Mouse (Mus musculus) adrenal gland, postnatal 0 days (tissue): ENCODE measurements around the gene Tbc1d24. TPM values are rescaled to one million over a fixed set of nuclear protein-coding genes. Genes with fewer than 3 reads are reported as not detected.

Experiments used
- microRNA-seq: library from miRNA; unstranded; fragments of <30 nt; microRNA quantifications from one replicate; pipeline ENCODE4, GENCODE M21; 2016; ENCODE audit warnings: borderline replicate concordance; ENCODE audit not compliant: insufficient number of aligned reads
- polyA plus RNA-seq: library from polyadenylated mRNA; unstranded; fragments of >200 nt; fragmentation: Nextera tagmentation; extraction: Ambion mirVana; gene quantifications from 2 replicates; pipeline ENCODE4 v1.2.1, GENCODE M21; 2015

Tbc1d24 gene
- 2.0 and 2.5 TPM in 2 replicates for polyA plus RNA-seq

DNA sequence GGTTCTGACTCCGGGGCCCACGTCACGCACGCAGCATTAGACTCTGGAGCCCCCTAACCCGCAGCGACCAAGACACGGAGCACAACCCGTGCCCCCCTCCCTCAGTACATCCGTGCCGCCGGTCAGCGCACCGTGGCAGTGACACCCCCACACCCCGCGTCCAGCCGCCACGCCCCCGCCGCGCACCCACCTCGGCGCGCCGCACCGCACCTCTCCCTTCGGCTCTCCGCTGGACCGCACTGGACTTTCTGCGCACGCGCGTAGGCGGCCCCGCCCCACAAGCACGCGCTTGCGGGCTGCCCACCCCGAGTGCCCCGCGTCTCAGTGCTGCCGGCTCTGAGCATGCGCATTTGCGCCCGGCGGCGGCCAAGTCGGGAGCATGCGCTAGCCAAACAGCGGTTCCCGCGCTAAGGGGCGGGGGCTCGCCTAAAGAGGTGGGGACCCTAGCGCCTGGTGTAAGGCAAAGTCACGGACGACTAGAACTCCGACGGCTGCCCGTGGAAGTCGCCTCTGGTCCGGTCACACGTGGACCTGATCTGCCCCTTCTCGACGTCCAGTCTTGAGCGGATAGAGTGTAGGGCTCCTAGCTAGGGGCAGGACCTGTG is at the start of gene Tbc1d24:
TSS of gene Tbc1d24 (minus strand) at position 279 of the 605 bp plus-strand sequence.

DNA sequence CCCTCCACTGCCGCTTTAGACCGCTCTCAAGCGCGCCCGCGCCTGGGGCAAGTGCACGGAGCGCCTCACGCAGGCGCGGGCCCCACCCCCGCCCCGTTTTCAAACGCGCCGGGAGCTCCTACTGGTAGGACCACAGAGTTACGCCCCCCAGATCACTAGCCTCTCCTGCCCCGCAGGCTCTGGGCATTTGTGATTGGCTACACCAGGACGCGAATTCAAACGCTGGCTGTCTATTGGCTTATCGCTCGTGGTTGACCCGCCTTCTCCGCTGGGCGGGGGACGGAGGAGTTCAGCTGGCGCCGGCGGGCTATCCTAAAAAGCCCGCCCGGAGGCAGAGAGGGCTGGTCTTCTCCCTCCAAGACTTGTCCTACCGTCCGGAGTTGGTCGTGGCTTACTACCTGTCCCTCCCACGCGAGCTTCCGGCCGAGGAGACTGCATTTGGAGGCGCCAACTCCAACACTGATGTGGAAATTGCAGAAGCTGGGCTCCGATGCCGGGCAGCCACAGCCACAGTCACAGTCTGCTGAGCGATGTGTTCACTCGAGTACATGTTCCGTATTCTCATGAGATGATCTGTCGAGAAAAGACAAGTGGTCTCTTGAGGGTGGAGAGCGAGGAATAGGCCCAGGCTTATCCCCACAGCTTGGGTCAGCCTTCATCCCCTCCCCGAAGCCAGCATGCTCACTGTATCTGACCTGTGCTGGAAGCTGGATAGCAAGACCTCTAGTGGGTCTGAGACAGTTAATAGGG is 46.1 kb upstream of the Tbc1d24 start, which contains the start of gene Ccnf:
TSS of gene Ccnf (minus strand) at position 165 of the 750 bp plus-strand sequence.

DNA sequence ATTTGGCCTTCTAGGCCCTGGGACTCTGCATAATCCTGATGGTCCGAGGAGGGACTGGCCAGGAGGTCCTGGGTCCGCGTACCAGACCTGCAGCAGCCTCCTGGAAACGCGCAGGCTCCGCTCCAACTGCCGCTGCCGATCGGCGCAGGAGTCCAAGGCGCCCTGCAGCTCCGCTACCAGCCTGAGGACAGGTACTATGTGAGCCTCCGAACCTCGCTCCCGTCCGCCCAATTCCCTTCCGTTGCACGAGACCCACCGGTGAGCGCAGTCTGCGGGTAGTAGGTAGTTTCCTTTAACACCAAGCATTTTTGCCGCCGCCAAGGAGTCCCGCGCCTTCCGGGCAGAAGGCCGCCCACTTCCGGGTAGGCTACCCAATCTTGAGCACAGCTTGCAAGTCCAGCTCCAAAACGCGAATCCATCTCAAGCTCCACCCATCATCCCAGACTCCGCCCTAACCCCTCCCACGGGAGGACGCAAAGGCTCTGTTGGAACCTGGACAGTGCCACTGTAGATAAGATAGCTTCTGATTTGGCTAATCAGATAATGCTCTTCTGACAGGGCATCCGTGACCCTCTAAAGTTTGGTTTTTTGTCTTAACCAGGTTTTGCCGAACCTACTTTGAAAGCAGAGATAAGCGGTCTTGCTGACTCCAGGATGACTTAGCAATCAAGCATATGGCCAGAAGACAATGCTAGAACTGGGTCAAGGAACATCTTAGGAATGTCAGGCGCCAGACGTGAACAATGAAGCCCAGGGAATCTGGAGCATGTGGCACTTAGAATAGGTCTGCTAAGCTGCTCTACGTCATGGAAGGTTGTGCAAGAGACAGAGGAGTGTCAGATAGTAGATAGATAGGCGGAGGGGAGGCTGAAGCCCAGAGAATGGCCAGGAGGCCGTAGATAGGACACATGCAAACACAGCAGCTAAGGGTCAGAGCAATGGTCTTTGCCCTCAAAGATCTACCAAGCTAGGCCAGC is 15.4 kb upstream of the Tbc1d24 start, which contains the start of gene Tedc2:
TSS of gene Tedc2 (minus strand) at position 417 of the 977 bp plus-strand sequence.

GRCm38 (mm10) chr17:24209043-24209915 is 3.9 kb upstream of the Tbc1d24 start, which contains the start of gene Ntn3:
Ntn3 (minus strand) TSS chr17:24209531.

GRCm38 (mm10) chr17:24169317-24170065 is 35.9 kb downstream of the Tbc1d24 start, which contains the start of gene Atp6v0c:
Atp6v0c (minus strand) TSS chr17:24169702.

GRCm38 (mm10) chr17:24163176-24163962 is 42.0 kb downstream of the Tbc1d24 start, which contains the start of gene Amdhd2:
Amdhd2 (minus strand) TSS chr17:24163766.

DNA sequence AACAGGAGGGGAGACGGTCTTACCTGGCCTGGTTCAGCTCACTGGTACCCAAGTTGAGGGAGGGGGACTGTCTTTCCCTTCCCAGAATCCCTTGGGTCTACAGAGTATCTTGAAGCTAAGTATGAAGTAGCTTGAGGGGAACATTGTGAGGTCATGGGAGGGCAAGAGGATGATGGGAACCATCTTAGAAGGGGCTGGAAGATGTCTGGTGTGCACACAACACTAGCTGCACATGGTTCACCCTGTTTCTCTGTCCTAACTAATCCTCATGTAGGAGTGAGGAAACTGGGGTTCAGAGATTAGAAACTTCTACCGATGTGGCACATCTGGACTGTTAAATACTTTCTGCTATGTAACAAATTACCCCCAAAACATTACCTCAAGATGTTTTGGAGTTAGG is 54.5 kb downstream of the Tbc1d24 start, which contains the start of gene Pdpk1:
TSS of gene Pdpk1 (minus strand) at position 101 of the 400 bp plus-strand sequence.

Small RNA genes lying within 50 kb of the gene (microRNA-seq; reads per million reads assigned to microRNA genes)
- 2.1 reads per million for gene Mir5134
- 1.1 reads per million for gene Mir6965

Other genes starting within 250 kb of the Tbc1d24 start
- 0.14 TPM in 1 of 2 replicates, not detected in the other for gene Prss30, start 225.0 kb downstream of the Tbc1d24 start, polyA plus RNA-seq
- not detected in 2 replicates for gene Prss22, start 207.5 kb downstream of the Tbc1d24 start, polyA plus RNA-seq
- gene Prss27, start 167.4 kb downstream of the Tbc1d24 start, polyA plus RNA-seq: 0.18 and 0.22 TPM in 2 replicates
- gene Kctd5, start 132.1 kb downstream of the Tbc1d24 start, polyA plus RNA-seq: 32.3 and 32.9 TPM in 2 replicates
- 23.3 and 31.5 TPM in 2 replicates for gene Pdpk1, start 54.6 kb downstream of the Tbc1d24 start, polyA plus RNA-seq
- 35.0 and 47.9 TPM in 2 replicates for gene Amdhd2, start 41.8 kb downstream of the Tbc1d24 start, polyA plus RNA-seq
- gene Atp6v0c, start 35.9 kb downstream of the Tbc1d24 start, polyA plus RNA-seq: 589 and 650 TPM in 2 replicates
- gene Ntn3, start 4.0 kb upstream of the Tbc1d24 start, polyA plus RNA-seq: 3.9 and 5.7 TPM in 2 replicates
- gene Tedc2, start 15.3 kb upstream of the Tbc1d24 start, polyA plus RNA-seq: 5.3 and 8.3 TPM in 2 replicates
- 8.1 and 10.8 TPM in 2 replicates for gene Ccnf, start 45.9 kb upstream of the Tbc1d24 start, polyA plus RNA-seq
- gene Abca17, start 145.5 kb upstream of the Tbc1d24 start, polyA plus RNA-seq: not detected in 2 replicates
- 8.5 and 9.1 TPM in 2 replicates for gene Abca3, start 146.4 kb upstream of the Tbc1d24 start, polyA plus RNA-seq
- 110 and 123 TPM in 2 replicates for gene Rnps1, start 209.0 kb upstream of the Tbc1d24 start, polyA plus RNA-seq
- 161 and 184 TPM in 2 replicates for gene Eci1, start 221.1 kb upstream of the Tbc1d24 start, polyA plus RNA-seq
- gene Dnase1l2, start 237.5 kb upstream of the Tbc1d24 start, polyA plus RNA-seq: 0.84 and 1.2 TPM in 2 replicates